Mouse (Mus musculus): Measurements from ENCODE around the gene Pwwp2b. TPM values are rescaled to one million over a fixed set of nuclear protein-coding genes. Genes with fewer than 3 reads are reported as not detected.

The Pwwp2b gene
- polyA plus RNA-seq, 1 experiment from 2014 or later, result 9.4 TPM

DNA sequence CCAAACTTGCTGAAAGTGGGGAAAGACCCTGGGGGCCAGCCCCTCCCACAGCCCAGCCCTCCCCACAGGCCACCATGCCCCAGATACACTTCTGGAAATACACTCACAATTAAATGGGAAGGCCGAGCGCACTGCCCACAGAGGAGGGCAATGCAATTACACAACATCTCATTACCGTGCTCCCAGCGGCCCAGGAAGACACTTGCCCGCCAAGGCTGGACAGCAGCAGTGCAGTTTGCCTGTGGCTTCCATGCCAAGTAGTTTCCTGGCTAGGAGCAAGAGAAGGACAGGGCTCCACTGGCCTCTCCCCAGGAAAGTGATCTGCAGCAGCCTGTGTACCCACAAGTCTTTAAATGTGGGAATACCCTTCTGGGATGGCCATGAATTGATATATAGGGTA, 64.4 kb downstream of the Pwwp2b start:
- no peaks in the 10 kb centered on the region for H3K9me3 ChIP-seq (replicated peaks; ENCODE audit: low read length)
- H3K4me1 ChIP-seq (replicated peaks; ENCODE audit: insufficient read depth, low read length), result peaks cover 3% of the 10 kb centered on the region
- no peak for DNase-seq (ENCODE audit: low spot score)
- ATAC-seq (replicated peaks; ENCODE audit: low FRiP score, low read depth), result no peak
- 76% methylated on average over 5 of the region's 5 CpGs for WGBS
- H3K4me2 ChIP-seq (ENCODE audit: low read length), result no peak overlapping the region
- no peak overlapping the region for H3K27ac ChIP-seq
- no peak overlapping the region for H3K9ac ChIP-seq (ENCODE audit: low read depth, low read length)
- no peaks in the 10 kb centered on the region for H3K27me3 ChIP-seq (ENCODE audit: insufficient read depth, low read length)
- H3K36me3 ChIP-seq (ENCODE audit: insufficient read depth, low read length), result no peaks in the 10 kb centered on the region
- TF ChIP-seq CTCF (IDR thresholded peaks at IDR 0.05; ENCODE audit: low read depth), result no peak
- no peak overlapping the region for H3K4me3 ChIP-seq (replicated peaks; ENCODE audit: low read depth, low read length)

GRCm38 (mm10) chr7:139313413-139313812, 65.1 kb downstream of the Pwwp2b start:
- H3K27me3 ChIP-seq (ENCODE audit: insufficient read depth, low read length), result no peaks in the 10 kb centered on the region
- no peaks in the 10 kb centered on the region for H3K9me3 ChIP-seq (replicated peaks; ENCODE audit: low read length)
- H3K4me3 ChIP-seq (replicated peaks; ENCODE audit: low read depth, low read length), result no peak overlapping the region
- H3K9ac ChIP-seq (ENCODE audit: low read depth, low read length), result no peak overlapping the region
- WGBS, result 74% methylated on average over 5 of the region's 5 CpGs
- no peak for ATAC-seq (replicated peaks; ENCODE audit: low FRiP score, low read depth)
- H3K4me1 ChIP-seq (replicated peaks; ENCODE audit: insufficient read depth, low read length), result peaks cover 3% of the 10 kb centered on the region
- H3K36me3 ChIP-seq (ENCODE audit: insufficient read depth, low read length), result no peaks in the 10 kb centered on the region
- TF ChIP-seq CTCF (IDR thresholded peaks at IDR 0.05; ENCODE audit: low read depth), result 0 out of 2 replicates have a peak, but pooled peaks have one; percentile 27
- H3K4me2 ChIP-seq (ENCODE audit: low read length), result no peak overlapping the region
- H3K27ac ChIP-seq, result no peak overlapping the region
- DNase-seq (ENCODE audit: low spot score), result no peak

- H3K36me3 ChIP-seq (ENCODE audit: insufficient read depth, low read length), result no peaks in the 10 kb centered on the region
- no peak overlapping the region for H3K27ac ChIP-seq
- DNase-seq (ENCODE audit: low spot score) (no peak), ATAC-seq (replicated peaks; ENCODE audit: low FRiP score, low read depth) (no peak)
- no peaks in the 10 kb centered on the region for H3K9me3 ChIP-seq (replicated peaks; ENCODE audit: low read length)
- H3K27me3 ChIP-seq (ENCODE audit: insufficient read depth, low read length), result no peaks in the 10 kb centered on the region
- H3K4me2 ChIP-seq (ENCODE audit: low read length), result no peak overlapping the region
- 58% methylated on average over 3 of the region's 3 CpGs for WGBS
- no peak overlapping the region for H3K9ac ChIP-seq (ENCODE audit: low read depth, low read length)
- peaks cover 4% of the 10 kb centered on the region for H3K4me1 ChIP-seq (replicated peaks; ENCODE audit: insufficient read depth, low read length)
- no peak for TF ChIP-seq CTCF (IDR thresholded peaks at IDR 0.05; ENCODE audit: low read depth)
- H3K4me3 ChIP-seq (replicated peaks; ENCODE audit: low read depth, low read length), result no peak overlapping the region
Observed at GRCm38 (mm10) chr7:139314716-139315115, 66.4 kb downstream of the Pwwp2b start.

DNA sequence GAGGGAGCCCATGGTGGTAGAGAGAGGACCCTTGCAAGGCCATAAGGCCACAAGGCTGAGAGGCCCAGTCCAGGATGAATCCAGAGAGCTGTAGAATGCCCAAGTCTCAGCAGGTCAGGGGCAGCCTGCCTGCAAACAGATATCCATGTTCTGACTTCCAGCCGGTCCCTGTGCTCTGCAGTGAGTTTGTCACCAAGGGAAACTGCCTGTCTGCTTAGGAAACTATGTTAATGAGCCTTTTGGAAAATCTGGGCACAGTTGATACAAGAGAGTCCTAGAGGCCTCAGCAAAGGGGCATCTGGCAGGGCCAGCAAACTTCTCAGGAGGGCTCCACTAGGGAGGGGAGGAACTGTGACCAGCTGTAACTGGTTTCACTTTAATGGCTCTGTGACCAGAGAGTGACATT, 70.7 kb downstream of the Pwwp2b start:
- Histone ChIP-seq H3K4me2 (ENCODE audit: low read length) (no peak overlapping the region), H3K4me3 (replicated peaks; ENCODE audit: low read depth, low read length) (no peak overlapping the region), H3K9ac (ENCODE audit: low read depth, low read length) (no peak overlapping the region), H3K27ac (peak overlapping the region; percentile 37; the same call in 1 of the 2 replicates), H3K27me3 (ENCODE audit: insufficient read depth, low read length) (no peaks in the 10 kb centered on the region), H3K9me3 (replicated peaks; ENCODE audit: low read length) (no peaks in the 10 kb centered on the region), H3K4me1 (replicated peaks; ENCODE audit: insufficient read depth, low read length) (peaks cover 6% of the 10 kb centered on the region), H3K36me3 (ENCODE audit: insufficient read depth, low read length) (no peaks in the 10 kb centered on the region)
- DNase-seq (ENCODE audit: low spot score) (peak; percentile 78), ATAC-seq (replicated peaks; ENCODE audit: low FRiP score, low read depth) (no peak; the same call in 1 of the 2 replicates)
- 32% methylated on average over 1 of the region's 1 CpGs for WGBS
- no peak for TF ChIP-seq CTCF (IDR thresholded peaks at IDR 0.05; ENCODE audit: low read depth)

Other genes starting within 250 kb of the Pwwp2b start
- gene Dpysl4, start 162.5 kb upstream of the Pwwp2b start, polyA plus RNA-seq (2015; fragmentation: Nextera tagmentation; extraction: Ambion mirVana), result 7.5 and 9.6 TPM in 2 replicates
- gene Lrrc27, start 35.5 kb upstream of the Pwwp2b start, polyA plus RNA-seq (2015; fragmentation: Nextera tagmentation; extraction: Ambion mirVana), result 2.1 and 4.1 TPM in 2 replicates
- gene Stk32c, start 35.2 kb upstream of the Pwwp2b start, polyA plus RNA-seq (2015; fragmentation: Nextera tagmentation; extraction: Ambion mirVana), result 0.19 and 0.25 TPM in 2 replicates
- gene Inpp5a, start 140.6 kb downstream of the Pwwp2b start, polyA plus RNA-seq (2015; fragmentation: Nextera tagmentation; extraction: Ambion mirVana), result 21.0 and 24.3 TPM in 2 replicates

Data from kidney, postnatal 0 days (tissue).